Mouse (Mus musculus) forebrain, postnatal 0 days (tissue): ENCODE measurements around the gene Syndig1. TPM values are rescaled to one million over a fixed set of nuclear protein-coding genes. Genes with fewer than 3 reads are reported as not detected.
A peak's percentile ranks its signal among the peaks of the same experiment; 100 is the strongest.

Source experiments
- ATAC-seq: fragments of 200-750 bp; cut with Nextera tagmentation; 2 replicates; pipeline ENCODE4 v1.8.0; 2017; ENCODE audit warnings: mild to moderate bottlenecking, moderate library complexity
- DNase-seq: peaks from one replicate; pipeline ENCODE4 v3.0.0-alpha.2; 2015
- H3K27ac ChIP-seq: fragments of 300-500 bp; sonication (generic); 2 replicates; pipeline ENCODE4 v1.5.1; 2014; ENCODE audit warnings: low read depth, mild to moderate bottlenecking, antibody characterized with exemption, low read length, moderate library complexity, mixed read lengths
- H3K27me3 ChIP-seq: fragments of 300-500 bp; sonication (generic); 2 replicates; pipeline ENCODE4 v1.6.1; 2014; ENCODE audit warnings: mild to moderate bottlenecking, low read length, mixed read lengths; ENCODE audit not compliant: insufficient read depth
- H3K36me3 ChIP-seq: fragments of 300-500 bp; sonication (generic); 2 replicates; pipeline ENCODE4 v1.6.1; 2014; ENCODE audit warnings: mild to moderate bottlenecking, moderate library complexity; ENCODE audit not compliant: insufficient read depth
- H3K4me1 ChIP-seq: fragments of 300-500 bp; sonication (generic); 2 replicates; pipeline ENCODE4 v1.6.1; 2014; ENCODE audit warnings: antibody characterized with exemption; ENCODE audit not compliant: insufficient read depth
- H3K4me2 ChIP-seq: fragments of 300-500 bp; sonication (generic); 2 replicates; pipeline ENCODE4 v1.6.1; 2014; ENCODE audit warnings: low read depth, mild to moderate bottlenecking, moderate library complexity
- H3K4me3 ChIP-seq: fragments of 300-500 bp; sonication (generic); 2 replicates; pipeline ENCODE4 v1.5.1; 2014; ENCODE audit warnings: low read depth, low read length, mixed read lengths
- H3K9ac ChIP-seq: fragments of 300-500 bp; sonication (generic); 2 replicates; pipeline ENCODE4 v1.6.1; 2014; ENCODE audit warnings: mild to moderate bottlenecking
- H3K9me3 ChIP-seq: fragments of 300-500 bp; sonication (generic); 2 replicates; pipeline ENCODE4 v1.6.1; 2016; ENCODE audit warnings: low read length
- CTCF ChIP-seq: sonication (generic); IDR thresholded peaks from 2 replicates; pipeline ENCODE4 v1.5.1; 2016; ENCODE audit warnings: antibody characterized with exemption, control low read depth, low read depth
- WGBS: fragments of 180-500 bp; shearing (Covaris S2); extraction: QIAGEN DNeasy Blood & Tissue Kit; methylation state at CpG from one replicate; pipeline ENCODE4 v1.1.7; 2014; 5-methylcytosine and 5-hydroxymethylcytosine counted together
- polyA plus RNA-seq: library from polyadenylated mRNA; unstranded; fragments of >200 nt; fragmentation: Nextera tagmentation; extraction: Ambion mirVana; gene quantifications from 2 replicates; pipeline ENCODE4 v1.2.1, GENCODE M21; 2015
- total RNA-seq: library from RNA; depleted of rRNA; stranded (reverse); fragments of >200 nt; gene quantifications from 2 replicates; pipeline ENCODE4 v1.2.3, GENCODE M21; 2014; rRNA removed

The Syndig1 gene
- total RNA-seq (25.1 and 49.2 TPM in 2 replicates), polyA plus RNA-seq (29.7 and 32.0 TPM in 2 replicates)

GRCm38 (mm10) chr2:149828911-149829310, at the start of gene Syndig1:
Gene Syndig1, plus strand, starts transcription at chr2:149829211.
- WGBS: 85% methylated on average over 2 of the region's 2 CpGs
- 0 out of 2 replicates have a peak, but pooled peaks cover 4% of the 10 kb centered on the region for H3K4me1 ChIP-seq
- peak within 1 kb of the TSS; percentile 95 for H3K4me2 ChIP-seq
- no peak for ATAC-seq
- H3K4me3 ChIP-seq: peak within 1 kb of the TSS; percentile 66
- no peak for DNase-seq
- H3K36me3 ChIP-seq: no peaks in the 10 kb centered on the region
- no peaks in the 10 kb centered on the region for H3K9me3 ChIP-seq
- TF ChIP-seq CTCF: no peak
- H3K27me3 ChIP-seq: peaks cover 7% of the 10 kb centered on the region
- H3K27ac ChIP-seq: no peak within 1 kb of the TSS
- H3K9ac ChIP-seq: peak within 1 kb of the TSS; percentile 64; the same call in 1 of the 2 replicates

GRCm38 (mm10) chr2:149798613-149799012, 30.4 kb upstream of the Syndig1 start:
- H3K4me1 ChIP-seq: no peaks in the 10 kb centered on the region
- H3K9ac ChIP-seq: no peak overlapping the region
- no peak overlapping the region for H3K4me3 ChIP-seq
- H3K9me3 ChIP-seq: no peaks in the 10 kb centered on the region
- no peak overlapping the region for H3K27ac ChIP-seq
- H3K4me2 ChIP-seq: no peak overlapping the region
- H3K36me3 ChIP-seq: no peaks in the 10 kb centered on the region
- 6% methylated on average over 3 of the region's 3 CpGs for WGBS
- ATAC-seq (peak; percentile 60; the same call in 1 of the 2 replicates), DNase-seq (no peak)
- H3K27me3 ChIP-seq: no peaks in the 10 kb centered on the region
- no peak for TF ChIP-seq CTCF

GRCm38 (mm10) chr2:149804599-149805140, 24.3 kb upstream of the Syndig1 start:
- DNase-seq: no peak
- H3K9me3 ChIP-seq: no peaks in the 10 kb centered on the region
- no peak for ATAC-seq

GRCm38 (mm10) chr2:149805256-149805655, 23.8 kb upstream of the Syndig1 start:
- H3K4me3 ChIP-seq: no peak overlapping the region
- H3K4me2 ChIP-seq: no peak overlapping the region
- DNase-seq: no peak
- no peaks in the 10 kb centered on the region for H3K4me1 ChIP-seq
- TF ChIP-seq CTCF: no peak
- H3K36me3 ChIP-seq: no peaks in the 10 kb centered on the region
- 84% methylated on average over 2 of the region's 2 CpGs for WGBS
- no peaks in the 10 kb centered on the region for H3K9me3 ChIP-seq
- no peak overlapping the region for H3K27ac ChIP-seq
- no peak overlapping the region for H3K9ac ChIP-seq
- no peak for ATAC-seq
- no peaks in the 10 kb centered on the region for H3K27me3 ChIP-seq

More at GRCm38 (mm10) chr2:149804599-149805140, 24.3 kb upstream of the Syndig1 start:
- Histone ChIP-seq H3K4me2 (no peak overlapping the region), H3K4me1 (no peaks in the 10 kb centered on the region), H3K9ac (no peak overlapping the region), H3K27me3 (no peaks in the 10 kb centered on the region), H3K27ac (no peak overlapping the region), H3K4me3 (no peak overlapping the region), H3K36me3 (no peaks in the 10 kb centered on the region)
- WGBS: 88% methylated on average over 3 of the region's 3 CpGs
- TF ChIP-seq CTCF: no peak

- no peak overlapping the region for H3K27ac ChIP-seq
- 85% methylated on average over 2 of the region's 2 CpGs for WGBS
- TF ChIP-seq CTCF: no peak
Observed at GRCm38 (mm10) chr2:149812899-149813298, 16.1 kb upstream of the Syndig1 start.

GRCm38 (mm10) chr2:149818395-149818794, 10.6 kb upstream of the Syndig1 start:
- 64% methylated on average over 3 of the region's 3 CpGs for WGBS
- H3K9me3 ChIP-seq: no peaks in the 10 kb centered on the region
- no peak for TF ChIP-seq CTCF
- no peaks in the 10 kb centered on the region for H3K36me3 ChIP-seq
- H3K4me1 ChIP-seq: no peaks in the 10 kb centered on the region
- H3K9ac ChIP-seq: no peak overlapping the region
- H3K27me3 ChIP-seq: no peaks in the 10 kb centered on the region
- H3K4me3 ChIP-seq: no peak overlapping the region
- no peak overlapping the region for H3K27ac ChIP-seq
- DNase-seq: no peak
- no peak overlapping the region for H3K4me2 ChIP-seq
- ATAC-seq: peak; percentile 74

More at GRCm38 (mm10) chr2:149812899-149813298, 16.1 kb upstream of the Syndig1 start:
- Histone ChIP-seq H3K27me3 (no peaks in the 10 kb centered on the region), H3K4me2 (no peak overlapping the region), H3K36me3 (no peaks in the 10 kb centered on the region), H3K4me1 (no peaks in the 10 kb centered on the region), H3K9me3 (no peaks in the 10 kb centered on the region), H3K9ac (no peak overlapping the region), H3K4me3 (no peak overlapping the region)
- DNase-seq (no peak), ATAC-seq (no peak)

GRCm38 (mm10) chr2:149819751-149820150, 9.3 kb upstream of the Syndig1 start:
- H3K36me3 ChIP-seq: no peaks in the 10 kb centered on the region
- no peak for TF ChIP-seq CTCF
- DNase-seq (no peak), ATAC-seq (0 out of 2 replicates have a peak, but pooled peaks have one; percentile 25)
- H3K4me1 ChIP-seq: no peaks in the 10 kb centered on the region
- no peak overlapping the region for H3K4me3 ChIP-seq
- no peaks in the 10 kb centered on the region for H3K27me3 ChIP-seq
- WGBS: 81% methylated on average over 3 of the region's 3 CpGs
- H3K27ac ChIP-seq: no peak overlapping the region
- H3K9ac ChIP-seq: no peak overlapping the region
- no peaks in the 10 kb centered on the region for H3K9me3 ChIP-seq
- no peak overlapping the region for H3K4me2 ChIP-seq
